Mouse (Mus musculus) lung, adult 2 months (tissue): Measurements from ENCODE around the gene Gm39566. TPM values are rescaled to one million over a fixed set of nuclear protein-coding genes. Genes with fewer than 3 reads are reported as not detected.
A peak's percentile ranks its signal among the peaks of the same experiment; 100 is the strongest.
"Not testable (repeated sequence)": the region's sequence is repeated elsewhere in the genome, so short reads cannot be mapped to it uniquely, and the experiment has no call there.

Source experiments
- DNase-seq: peaks from one replicate; pipeline ENCODE4 v3.0.0; 2022
- H3K4me1 ChIP-seq: fragments of 200-500 bp; 2 replicates; pipeline ENCODE4 v1.6.1; 2011; ENCODE audit warnings: low read length; ENCODE audit not compliant: control insufficient read depth, insufficient read depth
- H3K4me3 ChIP-seq: fragments of 200-500 bp; replicated peaks from 2 replicates; pipeline ENCODE3; 2011; ENCODE audit warnings: low read depth, mild to moderate bottlenecking, control low read depth, low read length; ENCODE audit errors: extremely low read depth
- CTCF ChIP-seq: fragments of 200-500 bp; IDR thresholded peaks from 2 replicates; pipeline ENCODE4 v1.5.1; 2011; ENCODE audit warnings: mild to moderate bottlenecking, low read length, control low read depth; ENCODE audit not compliant: insufficient read depth
- POLR2A ChIP-seq: fragments of 200-500 bp; IDR thresholded peaks from 2 replicates; pipeline ENCODE4 v1.6.1; 2011; ENCODE audit warnings: low read depth, mild to moderate bottlenecking, control low read depth, low read length, borderline replicate concordance; ENCODE audit errors: extremely low read depth
- WGBS: fragments of 180-500 bp; shearing (Covaris S2); methylation state at CpG from one replicate; pipeline ENCODE4 v1.1.7; 2018; 5-methylcytosine and 5-hydroxymethylcytosine counted together
- polyA plus RNA-seq: library from polyadenylated mRNA; depleted of rRNA; stranded (reverse); fragments of >200 nt; gene quantifications from 2 replicates; pipeline ENCODE4 v1.2.3, GENCODE M21; 2012; rRNA removed

Gm39566 gene
- not detected in 2 replicates for polyA plus RNA-seq

DNA sequence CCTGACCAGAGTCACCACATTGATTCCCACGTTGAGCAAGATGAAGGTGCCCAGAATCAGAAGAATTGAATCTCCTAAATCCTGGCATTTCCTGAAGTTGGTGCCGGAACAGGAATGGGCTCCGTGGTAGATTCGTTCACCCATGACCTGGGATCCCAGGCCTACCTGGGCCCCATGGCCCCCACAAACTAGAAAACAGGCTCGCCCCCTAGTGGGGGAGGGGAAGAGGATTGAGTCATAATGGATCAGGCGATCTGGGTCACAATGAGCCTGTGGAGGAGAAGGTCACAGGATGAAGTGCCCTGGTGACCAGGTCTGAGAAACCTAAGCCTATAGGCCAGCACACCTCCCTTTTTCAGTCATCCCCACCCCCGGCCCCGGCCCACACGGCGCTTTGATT is at the start of gene Gm39566:
Gene Gm39566 (minus strand): TSS at position 144 of the 400 bp plus-strand sequence.
- no peak for TF ChIP-seq POLR2A
- no peak for TF ChIP-seq CTCF
- WGBS, result 55% methylated on average over 10 of the region's 10 CpGs
- H3K4me3 ChIP-seq, result no peak within 1 kb of the TSS
- no peaks in the 10 kb centered on the region for H3K4me1 ChIP-seq
- no peak for DNase-seq

DNA sequence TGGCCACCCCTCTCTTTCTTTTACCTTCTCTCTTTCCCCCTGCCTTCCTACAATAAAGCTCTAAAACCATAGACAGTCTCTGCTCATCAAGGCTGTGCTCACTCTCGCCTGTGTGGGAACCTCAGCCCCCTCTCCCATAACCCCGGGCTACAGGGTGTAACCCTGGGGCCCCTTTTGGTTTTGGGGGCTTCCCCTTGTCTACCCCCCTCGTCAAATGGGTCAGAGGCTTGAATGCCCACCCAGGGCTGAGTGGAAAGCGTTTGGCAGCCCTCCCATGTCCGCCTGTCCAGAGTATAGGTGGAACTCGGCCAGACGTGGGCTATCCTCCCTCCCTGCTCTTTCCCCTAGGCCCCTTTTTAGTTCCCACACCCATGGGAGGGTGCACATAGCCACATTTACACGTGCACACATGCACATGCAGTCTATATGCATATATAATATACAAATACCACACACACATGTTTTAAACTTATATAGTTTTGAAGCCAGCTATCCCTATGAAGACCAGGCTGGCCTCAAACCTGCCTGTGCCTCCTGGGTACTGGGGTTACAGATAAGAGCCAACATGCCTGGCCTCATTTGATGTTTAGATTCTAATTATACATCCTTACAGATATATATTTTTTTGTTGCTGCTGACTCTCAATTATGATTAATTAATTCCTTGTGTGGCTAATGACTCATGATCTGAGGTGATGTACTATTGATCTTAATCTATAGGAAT is 49.2 kb upstream of the Gm39566 start:
- TF ChIP-seq POLR2A (no peak), CTCF (no peak)
- DNase-seq, result no peak
- H3K4me1 ChIP-seq, result no peaks in the 10 kb centered on the region; the same call in 1 of the 2 replicates
- H3K4me3 ChIP-seq, result no peak overlapping the region
- 48% methylated on average over 8 of the region's 8 CpGs for WGBS

DNA sequence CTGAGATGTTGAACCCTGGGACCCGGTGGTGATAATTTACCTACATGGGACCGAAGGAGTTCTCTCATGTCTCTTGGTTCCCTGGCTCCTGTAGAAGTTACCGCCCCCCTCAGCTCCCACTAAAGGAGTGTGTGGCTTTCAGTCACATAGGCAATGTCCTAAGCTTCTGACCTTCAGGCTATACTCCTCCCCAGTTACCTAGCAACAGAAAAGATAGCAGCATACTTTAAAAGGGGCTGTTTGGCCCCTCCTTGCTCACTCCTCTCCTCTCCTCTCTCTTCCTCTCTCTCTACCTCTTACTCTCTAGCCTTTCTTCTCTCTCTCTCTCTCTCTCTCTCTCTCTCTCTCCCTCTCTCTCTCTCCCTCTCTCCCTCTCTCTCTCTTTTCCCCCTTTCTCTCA is 48.6 kb upstream of the Gm39566 start:
- not testable (repeated sequence) for H3K4me1 ChIP-seq, H3K4me3 ChIP-seq, DNase-seq
- WGBS, result 68% methylated on average over 3 of the region's 3 CpGs

DNA sequence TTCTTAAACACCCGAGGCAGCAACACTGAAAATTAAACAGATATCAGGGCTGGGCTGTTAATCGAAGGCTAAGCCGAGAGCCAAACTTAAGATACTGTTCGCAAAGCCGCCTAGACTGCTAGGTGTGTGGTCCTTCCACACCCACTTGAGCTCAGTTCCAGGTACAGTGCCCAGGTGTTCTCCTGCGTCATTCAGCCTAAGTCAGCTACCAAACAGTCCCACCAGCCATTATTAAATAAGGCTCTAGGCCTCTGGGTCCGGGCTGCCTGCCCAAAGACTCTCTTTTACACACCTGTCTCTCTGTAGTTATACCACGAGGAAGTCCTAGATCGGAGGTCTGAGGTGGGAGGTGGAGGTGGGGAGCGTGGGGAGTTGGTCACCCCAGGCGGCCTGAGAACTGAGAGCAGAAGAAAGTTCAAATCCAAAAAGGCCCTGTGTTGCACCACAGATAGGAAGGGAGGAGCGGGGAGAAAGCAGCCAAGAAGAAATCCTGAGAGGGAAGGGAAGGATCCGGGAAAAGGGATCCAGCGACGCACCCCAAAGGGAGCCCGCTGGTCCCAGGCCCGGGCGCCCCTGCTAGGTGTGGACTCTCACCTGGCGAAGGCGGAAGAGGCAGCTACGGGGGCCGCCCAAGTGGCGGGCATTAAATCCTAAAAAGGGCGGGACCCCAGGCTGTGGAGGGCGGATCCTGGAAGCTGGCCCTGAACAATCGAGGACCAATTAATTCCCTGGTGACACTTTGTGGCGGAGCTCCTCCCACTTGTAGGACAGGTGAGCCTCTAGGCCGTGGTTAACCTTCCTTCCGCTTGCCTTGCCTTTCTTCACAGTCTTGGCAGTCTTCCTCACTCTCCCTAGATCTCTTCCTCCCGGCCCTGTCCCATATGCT is 43.3 kb upstream of the Gm39566 start, which contains the start of gene Tnk1:
Gene Tnk1 (minus strand): TSS at position 618 of the 886 bp plus-strand sequence.
- WGBS, result 31% methylated on average over 29 of the region's 30 CpGs
- TF ChIP-seq POLR2A (peak; percentile 41; the same call in 1 of the 2 replicates), CTCF (no peak)
- peaks cover 6% of the 10 kb centered on the region for H3K4me1 ChIP-seq
- peak within 1 kb of the TSS; percentile 63 for H3K4me3 ChIP-seq
- DNase-seq, result peak; percentile 66

DNA sequence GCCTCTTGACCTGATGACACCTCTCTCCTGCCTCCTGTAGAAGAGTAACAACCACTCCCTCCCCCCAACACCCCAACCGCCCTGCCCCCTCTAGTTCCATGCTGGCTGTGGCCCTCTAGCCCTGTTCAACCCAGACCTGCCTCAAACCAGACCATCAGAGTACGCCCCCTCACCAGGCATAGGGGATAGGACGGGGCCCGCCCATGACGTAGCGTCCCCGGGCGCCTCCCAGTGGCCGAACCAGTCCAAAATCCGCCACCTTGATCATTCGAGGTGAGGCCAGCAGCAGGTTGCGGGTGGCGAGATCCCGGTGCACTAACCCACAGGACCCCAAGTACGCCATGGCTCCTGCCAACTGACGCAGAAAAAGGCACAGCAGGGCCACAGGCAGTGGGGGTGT is 40.2 kb upstream of the Gm39566 start:
- Histone ChIP-seq H3K4me3 (no peak overlapping the region), H3K4me1 (peaks cover 12% of the 10 kb centered on the region)
- WGBS, result 34% methylated on average over 16 of the region's 16 CpGs
- TF ChIP-seq CTCF (no peak), POLR2A (no peak)
- DNase-seq, result no peak

DNA sequence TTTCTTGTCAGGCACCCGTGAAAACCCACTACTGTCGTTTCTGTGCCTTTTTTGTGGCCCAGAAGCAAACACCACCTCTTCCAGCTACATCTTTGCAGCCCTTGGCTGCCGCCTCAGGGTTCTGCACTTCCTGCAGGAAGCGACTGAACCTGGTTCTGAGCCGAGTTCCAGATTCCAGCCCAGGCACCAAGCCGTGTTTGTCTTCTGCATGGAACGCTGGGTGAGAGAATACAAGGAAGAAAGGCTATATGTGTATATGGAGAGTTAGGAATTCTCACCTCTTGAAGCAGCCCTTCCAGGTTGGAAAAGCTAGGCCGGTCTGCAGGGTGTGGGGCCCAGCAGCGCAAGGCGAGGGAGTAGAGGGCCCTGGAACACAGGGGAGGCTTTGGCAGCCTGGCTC is 39.6 kb upstream of the Gm39566 start:
- no peak for DNase-seq
- TF ChIP-seq POLR2A (no peak), CTCF (no peak)
- Histone ChIP-seq H3K4me3 (no peak overlapping the region), H3K4me1 (peaks cover 16% of the 10 kb centered on the region)
- WGBS, result 58% methylated on average over 10 of the region's 10 CpGs

DNA sequence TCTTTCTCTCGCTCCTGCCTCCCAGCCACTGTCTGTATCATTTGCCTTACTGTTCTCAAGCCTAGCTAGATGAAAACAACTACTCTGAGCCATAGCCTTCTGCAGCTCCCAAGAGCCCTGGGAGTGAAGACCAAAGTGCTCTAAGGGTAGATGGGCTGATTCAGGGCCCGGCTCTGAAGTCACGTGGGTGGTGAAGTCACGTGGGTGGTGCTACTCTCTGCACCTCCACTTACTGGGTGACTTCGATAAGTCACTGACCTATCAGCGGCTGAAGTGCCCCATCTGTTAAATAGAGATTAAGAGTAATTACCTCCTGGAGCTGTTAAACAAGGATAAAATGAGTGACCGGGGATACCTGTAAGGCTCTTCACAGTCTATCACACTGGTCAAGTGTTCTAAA is 38.9 kb upstream of the Gm39566 start:
- no peak overlapping the region for H3K4me3 ChIP-seq
- WGBS, result 41% methylated on average over 7 of the region's 7 CpGs
- no peak for DNase-seq
- H3K4me1 ChIP-seq, result peaks cover 22% of the 10 kb centered on the region
- TF ChIP-seq CTCF (no peak), POLR2A (no peak)

DNA sequence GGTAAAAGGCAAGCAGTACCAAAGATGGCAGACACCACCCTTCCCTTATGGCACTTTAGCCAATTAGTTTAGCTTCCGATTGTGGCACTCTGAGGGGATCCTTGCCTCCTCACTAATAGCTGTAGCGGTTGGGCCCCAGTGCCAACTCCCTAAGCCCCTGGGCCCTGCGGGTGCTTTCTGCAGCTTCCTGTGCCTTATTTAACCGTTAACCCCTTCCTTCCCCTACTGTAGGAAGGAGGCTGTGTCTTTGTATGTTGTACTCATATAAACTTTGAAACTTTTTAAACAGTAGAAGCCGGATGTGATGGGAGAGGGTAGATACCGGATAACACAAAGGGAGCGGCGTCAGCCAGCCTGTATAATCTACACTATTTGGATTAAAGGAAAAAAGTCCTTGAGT is 35.7 kb upstream of the Gm39566 start:
- WGBS, result 47% methylated on average over 8 of the region's 8 CpGs
- no peak for DNase-seq
- peaks cover 27% of the 10 kb centered on the region for H3K4me1 ChIP-seq
- H3K4me3 ChIP-seq, result no peak overlapping the region
- TF ChIP-seq CTCF (no peak), POLR2A (no peak)

DNA sequence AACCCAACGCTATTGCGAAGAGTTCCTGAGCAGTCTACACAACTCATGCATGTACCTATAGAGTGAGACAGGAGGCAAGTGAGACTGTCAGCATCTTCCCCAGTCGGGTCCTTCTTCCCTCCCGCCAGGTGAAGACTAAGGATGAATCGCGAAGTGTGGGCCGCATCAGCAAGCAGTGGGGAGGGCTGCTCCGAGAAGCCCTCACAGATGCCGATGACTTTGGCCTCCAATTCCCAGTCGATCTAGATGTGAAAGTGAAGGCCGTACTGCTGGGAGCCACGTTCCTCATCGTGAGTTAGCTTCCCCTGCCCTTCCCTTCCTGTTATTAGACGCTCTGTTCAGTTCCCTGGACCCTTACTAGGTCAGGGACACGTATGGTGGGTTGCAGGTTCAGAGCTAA is 34.8 kb upstream of the Gm39566 start:
- Histone ChIP-seq H3K4me1 (peaks cover 26% of the 10 kb centered on the region), H3K4me3 (no peak overlapping the region)
- DNase-seq, result no peak
- TF ChIP-seq CTCF, result no peak
- no peak for TF ChIP-seq POLR2A
- WGBS, result 81% methylated on average over 15 of the region's 15 CpGs

DNA sequence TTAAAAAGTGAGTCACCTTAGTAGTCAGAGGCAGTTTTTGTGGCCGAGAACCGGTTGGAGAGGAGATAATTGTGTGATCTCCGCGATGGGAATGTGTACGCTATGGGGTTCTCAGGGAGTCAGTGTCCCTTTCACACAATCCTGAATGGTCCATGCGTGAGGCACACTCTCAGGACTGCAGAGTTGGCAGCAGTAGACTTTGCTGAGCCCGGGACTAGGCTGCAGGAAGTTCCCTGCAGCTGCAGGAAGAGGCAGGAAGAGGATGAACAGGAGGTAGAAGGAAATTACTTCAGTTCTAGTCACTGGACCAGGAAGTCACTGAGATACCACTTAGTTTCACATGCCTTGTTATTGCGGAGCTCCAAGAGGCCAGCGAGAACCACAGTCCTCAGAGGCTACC is 34.0 kb upstream of the Gm39566 start:
- no peak overlapping the region for H3K4me3 ChIP-seq

More for the DNA sequence above, 34.0 kb upstream of the Gm39566 start:
- no peak for DNase-seq
- WGBS, result 53% methylated on average over 9 of the region's 9 CpGs
- H3K4me1 ChIP-seq, result peaks cover 25% of the 10 kb centered on the region
- TF ChIP-seq POLR2A (no peak), CTCF (no peak)
